Mouse (Mus musculus): ENCODE measurements around the gene Arl8a.
"Not testable (repeated sequence)": the region's sequence is repeated elsewhere in the genome, so short reads cannot be mapped to it uniquely, and the experiment has no call there.

DNA sequence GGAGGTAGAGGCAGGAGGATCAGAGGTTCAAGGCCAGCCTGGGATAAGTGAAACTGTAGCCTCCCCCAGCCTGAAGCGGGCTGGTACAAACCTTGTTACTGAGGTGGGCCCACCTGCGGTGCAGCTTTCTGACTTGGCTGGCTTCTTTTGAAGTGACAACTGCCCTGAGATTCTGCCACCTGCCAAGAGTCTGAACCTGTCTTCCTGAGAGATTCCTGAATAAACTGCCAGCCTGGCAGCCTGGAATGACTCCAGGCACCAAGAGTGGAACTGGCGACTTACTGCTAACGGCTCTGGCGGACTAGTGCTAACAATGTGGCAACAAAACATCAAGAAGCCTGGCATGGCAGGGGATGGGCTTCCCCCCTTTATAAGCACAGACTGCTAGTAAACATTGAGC is 47.7 kb downstream of the Arl8a start:
- TF ChIP-seq POLR2A (IDR thresholded peaks at IDR 0.05; ENCODE audit: extremely low read depth, insufficient read depth, low read length); CTCF (IDR thresholded peaks at IDR 0.05; ENCODE audit: low read depth, low read length): not testable (repeated sequence)
